Comparison of ENCODE assay signal across 11 mouse cellular contexts in the genomic region with DNA sequence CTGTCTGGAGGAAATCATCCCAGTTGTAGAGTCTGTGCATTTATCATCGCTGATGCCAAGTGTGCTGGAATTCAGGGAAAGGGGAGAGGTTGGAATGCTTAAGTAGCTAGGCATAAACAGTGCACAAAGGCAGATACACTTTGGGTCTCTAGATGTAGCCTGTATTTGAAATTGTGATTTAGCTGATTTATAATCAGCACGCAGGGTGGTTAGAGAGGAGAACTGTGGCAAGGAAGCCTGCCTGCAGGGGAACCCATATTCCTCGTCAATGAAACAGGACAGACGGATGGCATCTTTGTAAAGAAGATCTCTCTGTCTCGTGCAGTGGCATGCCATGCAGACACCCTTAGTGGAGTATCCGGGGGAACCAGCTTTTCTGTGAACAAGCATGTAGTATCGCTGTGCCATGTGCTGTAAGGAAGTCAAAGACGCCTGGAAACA. TPM values are rescaled to one million over a fixed set of nuclear protein-coding genes. Genes with fewer than 3 reads are reported as not detected.
DNase-seq lines count a peak whose midpoint lies in the region; ATAC-seq lines count a peak whose summit lies in the region.
"Had no signal": no experiment of that assay in that cellular context is flagged by ENCODE, and none has a peak within 500 bp of the region (broad histone marks: within the 10 kb centered on the region; RNA-seq: fewer than 3 reads in every experiment).

No protein-coding gene starts in this region.

- H3K4me3 ChIP-seq in intestine, embryonic 14.5 days (ENCODE audit: low read depth, low read length), result no peak overlapping the region
- H3K4me3 ChIP-seq in intestine, embryonic 15.5 days (replicated peaks), result no peak overlapping the region
- H3K4me3 ChIP-seq in hindbrain, embryonic 15.5 days, result peak overlapping the region; percentile 57
- H3K4me3 ChIP-seq in neural tube, embryonic 13.5 days, result peak overlapping the region; percentile 66

- no peak overlapping the region for H3K9ac ChIP-seq in intestine, embryonic 14.5 days (ENCODE audit: low read length)
- H3K9ac ChIP-seq in intestine, embryonic 15.5 days, result no peak overlapping the region
- peak overlapping the region; percentile 42 for H3K9ac ChIP-seq in hindbrain, embryonic 15.5 days
- peak overlapping the region; percentile 78 for H3K9ac ChIP-seq in neural tube, embryonic 13.5 days

- peaks cover 3% of the 10 kb centered on the region; the same call in 1 of the 2 replicates for H3K4me1 ChIP-seq in intestine, embryonic 14.5 days (replicated peaks; ENCODE audit: control insufficient read depth, insufficient read depth, low read length)
- no peaks in the 10 kb centered on the region for H3K4me1 ChIP-seq in intestine, embryonic 15.5 days (replicated peaks)
- H3K4me1 ChIP-seq in hindbrain, embryonic 15.5 days (replicated peaks), result peaks cover 15% of the 10 kb centered on the region
- H3K4me1 ChIP-seq in neural tube, embryonic 13.5 days (replicated peaks), result peaks cover 16% of the 10 kb centered on the region

- H3K27me3 ChIP-seq in intestine, embryonic 14.5 days (replicated peaks; ENCODE audit: control insufficient read depth, insufficient read depth, low read length), result no peaks in the 10 kb centered on the region
- no peaks in the 10 kb centered on the region for H3K27me3 ChIP-seq in intestine, embryonic 15.5 days (replicated peaks)
- no peaks in the 10 kb centered on the region for H3K27me3 ChIP-seq in hindbrain, embryonic 15.5 days
- no peaks in the 10 kb centered on the region for H3K27me3 ChIP-seq in neural tube, embryonic 13.5 days

- no peak for ATAC-seq in intestine, embryonic 14.5 days (replicated peaks; ENCODE audit: low FRiP score, low TSS enrichment, low read depth)
- no peak for ATAC-seq in intestine, embryonic 15.5 days
- ATAC-seq in hindbrain, embryonic 15.5 days (ENCODE audit: low FRiP score, low read depth), result peak; percentile 35; the same call in 1 of the 2 replicates
- ATAC-seq in neural tube, embryonic 13.5 days (ENCODE audit: low read depth), result peak; percentile 34; the same call in 1 of the 2 replicates
- ATAC-seq: CD4-positive, CD25-positive, alpha-beta regulatory T cell, adult 4 months had no signal

- no peaks in the 10 kb centered on the region for H3K9me3 ChIP-seq in intestine, embryonic 14.5 days (ENCODE audit: control insufficient read depth, low read length)
- H3K9me3 ChIP-seq in intestine, embryonic 15.5 days, result no peaks in the 10 kb centered on the region
- H3K9me3 ChIP-seq in hindbrain, embryonic 15.5 days, result no peaks in the 10 kb centered on the region
- no peaks in the 10 kb centered on the region for H3K9me3 ChIP-seq in neural tube, embryonic 13.5 days

- DNase-seq in intestine, embryonic 14.5 days (ENCODE audit: low spot score), result no peak
- DNase-seq in cerebellum, postnatal 10 days, result peak; percentile 21 to 24
- no peak for DNase-seq in kidney, adult 9 months
- no peak for DNase-seq in spleen, postnatal 4 days (ENCODE audit: low spot score in 2 of 2)
- DNase-seq in lung, postnatal 25 days (ENCODE audit: low spot score), result no peak
- DNase-seq: thymus, adult 18-20 months had no signal

- H3K27ac ChIP-seq in intestine, embryonic 14.5 days (ENCODE audit: low read depth), result no peak overlapping the region
- no peak overlapping the region for H3K27ac ChIP-seq in intestine, embryonic 15.5 days
- H3K27ac ChIP-seq in hindbrain, embryonic 15.5 days (replicated peaks), result peak overlapping the region; percentile 86
- H3K27ac ChIP-seq in neural tube, embryonic 13.5 days (replicated peaks), result peak overlapping the region; percentile 86
- H3K27ac ChIP-seq: macrophage had no signal

- H3K36me3 ChIP-seq in intestine, embryonic 14.5 days (ENCODE audit: control insufficient read depth, insufficient read depth, low read length), result no peaks in the 10 kb centered on the region
- no peaks in the 10 kb centered on the region for H3K36me3 ChIP-seq in intestine, embryonic 15.5 days
- H3K36me3 ChIP-seq in hindbrain, embryonic 15.5 days, result no peaks in the 10 kb centered on the region
- H3K36me3 ChIP-seq in neural tube, embryonic 13.5 days, result no peaks in the 10 kb centered on the region

- 44% methylated on average over 8 of the region's 8 CpGs for WGBS in intestine, embryonic 14.5 days
- WGBS in intestine, embryonic 15.5 days, result 52% methylated on average over 8 of the region's 8 CpGs
- 18% methylated on average over 8 of the region's 8 CpGs for WGBS in hindbrain, embryonic 15.5 days
- 39% methylated on average over 8 of the region's 8 CpGs for WGBS in neural tube, embryonic 13.5 days

- H3K4me2 ChIP-seq in intestine, embryonic 14.5 days (ENCODE audit: low read length), result 0 out of 2 replicates have a peak overlapping the region, but pooled peaks have one; percentile 3
- no peak overlapping the region for H3K4me2 ChIP-seq in intestine, embryonic 15.5 days (replicated peaks)
- peak overlapping the region; percentile 67 for H3K4me2 ChIP-seq in hindbrain, embryonic 15.5 days
- peak overlapping the region; percentile 71 for H3K4me2 ChIP-seq in neural tube, embryonic 13.5 days

RNA-seq across cellular contexts. Expression of a gene that starts 2.2 kb away (rescaled TPM):
- polyA plus RNA-seq in intestine, embryonic 14.5 days (2014; fragmentation: Nextera tagmentation; extraction: Ambion mirVana), result 3.8 and 4.9 TPM in 2 replicates
- 3.2 and 3.5 TPM in 2 replicates for polyA plus RNA-seq in intestine, embryonic 15.5 days (2015; fragmentation: Nextera tagmentation; extraction: Ambion mirVana)
- polyA plus RNA-seq in hindbrain, embryonic 15.5 days (2015; fragmentation: Nextera tagmentation; extraction: Ambion mirVana), result 25.2 and 25.7 TPM in 2 replicates
- polyA plus RNA-seq in neural tube, embryonic 13.5 days (2015; fragmentation: Nextera tagmentation; extraction: Ambion mirVana), result 21.1 and 23.1 TPM in 2 replicates

Comparison
In these comparisons a context has a peak if more than half of its experiments do, and no peak if none do; other contexts are left out.
1. ATAC-seq: peak in hindbrain, embryonic 15.5 days (single experiment) and neural tube, embryonic 13.5 days (single experiment); none in intestine, embryonic 14.5 days (single experiment) and intestine, embryonic 15.5 days (single experiment).
2. DNase-seq: peak in cerebellum, postnatal 10 days (2 of 2); none in intestine, embryonic 14.5 days (single experiment), kidney, adult 9 months (single experiment), spleen, postnatal 4 days (0 of 2) and lung, postnatal 25 days (single experiment).
3. H3K27ac ChIP-seq: peak in hindbrain, embryonic 15.5 days (single experiment) and neural tube, embryonic 13.5 days (single experiment); none in intestine, embryonic 14.5 days (single experiment) and intestine, embryonic 15.5 days (single experiment).
4. H3K4me3 ChIP-seq: peak in hindbrain, embryonic 15.5 days (single experiment) and neural tube, embryonic 13.5 days (single experiment); none in intestine, embryonic 14.5 days (single experiment) and intestine, embryonic 15.5 days (single experiment).
5. H3K9ac ChIP-seq: peak in hindbrain, embryonic 15.5 days (single experiment) and neural tube, embryonic 13.5 days (single experiment); none in intestine, embryonic 14.5 days (single experiment) and intestine, embryonic 15.5 days (single experiment).